In genomic region chr5:134266404-134266803, GRCm38 (mm10) we compare ENCODE assay signal across 10 mouse cellular contexts. TPM values are rescaled to one million over a fixed set of nuclear protein-coding genes. Genes with fewer than 3 reads are reported as not detected.
DNase-seq lines count a peak whose midpoint lies in the region; ATAC-seq lines count a peak whose summit lies in the region.
"Had no signal": no experiment of that assay in that cellular context is flagged by ENCODE, and none has a peak within 500 bp of the region (broad histone marks: within the 10 kb centered on the region; RNA-seq: fewer than 3 reads in every experiment).

No protein-coding gene starts in this region.

- H3K9ac ChIP-seq in hindbrain, embryonic 13.5 days = no peak overlapping the region
- H3K9ac ChIP-seq: liver, embryonic 13.5 days had no signal

- no peak overlapping the region for H3K4me2 ChIP-seq in hindbrain, embryonic 13.5 days
- H3K4me2 ChIP-seq: liver, embryonic 13.5 days had no signal

- H3K27me3 ChIP-seq in hindbrain, embryonic 13.5 days = no peaks in the 10 kb centered on the region
- H3K27me3 ChIP-seq: liver, embryonic 13.5 days had no signal

- no peak overlapping the region for H3K4me3 ChIP-seq in hindbrain, embryonic 13.5 days
- H3K4me3 ChIP-seq: liver, embryonic 13.5 days had no signal

- H3K36me3 ChIP-seq in hindbrain, embryonic 13.5 days = peaks cover 97% of the 10 kb centered on the region

- DNase-seq in right cerebral cortex, adult 18-20 months = peak; percentile 38
- DNase-seq in right cerebral cortex, postnatal 4 days = no peak
- no peak for DNase-seq in urinary bladder, postnatal 10 days (ENCODE audit: low spot score)
- DNase-seq: embryo, embryonic 11 days; liver, embryonic 13.5 days had no signal

- WGBS in hindbrain, embryonic 13.5 days = 83% methylated on average over 18 of the region's 18 CpGs

- H3K4me1 ChIP-seq in hindbrain, embryonic 13.5 days (replicated peaks) = no peaks in the 10 kb centered on the region
- H3K4me1 ChIP-seq: liver, embryonic 13.5 days had no signal

- H3K27ac ChIP-seq in hindbrain, embryonic 13.5 days = no peak overlapping the region
- H3K27ac ChIP-seq: hindbrain, postnatal 0 days; liver, embryonic 13.5 days had no signal

- ATAC-seq in common myeloid progenitor, adult 5-6 weeks (replicated peaks; ENCODE audit: low read depth, poor library complexity, severe bottlenecking) = peak; percentile 17; the same call in 1 of the 2 replicates
- ATAC-seq in megakaryocyte progenitor cell, adult 5-6 weeks (replicated peaks; ENCODE audit: poor library complexity) = peak; percentile 60
- ATAC-seq in megakaryocyte-erythroid progenitor cell, adult 5-6 weeks (replicated peaks; ENCODE audit: low FRiP score, low TSS enrichment, poor library complexity, severe bottlenecking) = no peak
- no peak for ATAC-seq in hindbrain, embryonic 13.5 days (ENCODE audit: low FRiP score)
- ATAC-seq: hindbrain, postnatal 0 days had no signal

- H3K9me3 ChIP-seq in hindbrain, embryonic 13.5 days = no peaks in the 10 kb centered on the region
- H3K9me3 ChIP-seq: liver, embryonic 13.5 days had no signal

RNA-seq across cellular contexts. Expression of gene Ncf1, which starts 37.0 kb away (rescaled TPM):
- total RNA-seq in common myeloid progenitor, adult 5-6 weeks (2017) = 52.0 and 54.0 TPM in 2 replicates
- 139 and 150 TPM in 2 replicates for total RNA-seq in megakaryocyte progenitor cell, adult 5-6 weeks (2015)
- total RNA-seq in megakaryocyte progenitor cell, adult 5-6 weeks (2017) = 155 and 185 TPM in 2 replicates
- 1.7 and 12.8 TPM in 2 replicates for total RNA-seq in megakaryocyte-erythroid progenitor cell, adult 5-6 weeks (2014; fragmentation: Nextera tagmentation)
- total RNA-seq in megakaryocyte-erythroid progenitor cell, adult 5-6 weeks (2017) = 3.3 and 3.9 TPM in 2 replicates
- 2.3 and 3.5 TPM in 2 replicates for polyA plus RNA-seq in hindbrain, embryonic 13.5 days (2015; fragmentation: Nextera tagmentation; extraction: Ambion mirVana)

RNA-seq across cellular contexts. Expression of gene Gtf2i, which starts 48.2 kb away (rescaled TPM):
- 82.8 and 85.3 TPM in 2 replicates for total RNA-seq in common myeloid progenitor, adult 5-6 weeks (2017)
- total RNA-seq in megakaryocyte progenitor cell, adult 5-6 weeks (2015) = 89.9 and 91.0 TPM in 2 replicates
- 46.6 and 54.0 TPM in 2 replicates for total RNA-seq in megakaryocyte progenitor cell, adult 5-6 weeks (2017)
- total RNA-seq in megakaryocyte-erythroid progenitor cell, adult 5-6 weeks (2014; fragmentation: Nextera tagmentation) = 107 and 116 TPM in 2 replicates
- 42.8 and 45.5 TPM in 2 replicates for total RNA-seq in megakaryocyte-erythroid progenitor cell, adult 5-6 weeks (2017)
- 173 TPM in 2 replicates for polyA plus RNA-seq in hindbrain, embryonic 13.5 days (2015; fragmentation: Nextera tagmentation; extraction: Ambion mirVana)

Comparison
In these comparisons a context has a peak if more than half of its experiments do, and no peak if none do; other contexts are left out.
1. ATAC-seq: peak in common myeloid progenitor, adult 5-6 weeks (single experiment) and megakaryocyte progenitor cell, adult 5-6 weeks (single experiment); none in megakaryocyte-erythroid progenitor cell, adult 5-6 weeks (single experiment) and hindbrain, embryonic 13.5 days (single experiment).